Mouse (Mus musculus) kidney, adult 2 months (tissue): Measurements from ENCODE around the gene Spaca9.

Experiments
- CTCF ChIP-seq: fragments of 200-500 bp; conservative IDR thresholded peaks from 2 replicates; pipeline ENCODE4 v1.5.1; 2011; ENCODE audit warnings: low read depth, mild to moderate bottlenecking, control low read depth, low read length, moderate library complexity, mixed read lengths; ENCODE audit not compliant: insufficient read depth, insufficient read length
- POLR2A ChIP-seq: fragments of 200-500 bp; IDR thresholded peaks from one replicate; pipeline ENCODE4 v1.6.1; 2011; ENCODE audit warnings: low read depth, low read length, control low read depth

DNA sequence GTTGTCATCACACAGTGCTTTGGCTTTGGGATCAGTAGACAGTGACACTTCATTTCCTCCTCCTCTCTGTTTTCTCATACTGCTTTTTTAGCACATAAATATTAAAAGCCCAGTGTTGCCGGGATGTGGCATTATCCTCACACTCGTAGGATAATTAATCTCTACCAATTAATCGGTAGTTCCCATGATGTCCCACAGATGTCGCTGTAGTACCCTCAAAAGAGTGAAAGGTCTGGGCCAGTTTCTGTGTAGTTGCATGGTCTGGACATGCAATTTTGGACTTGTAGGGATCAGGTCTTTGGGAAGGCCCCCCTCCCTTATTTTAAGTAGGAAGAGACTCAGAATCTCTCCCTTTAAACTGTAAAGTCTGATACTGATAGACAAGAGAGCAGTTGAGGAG, 18.8 kb downstream of the Spaca9 start:
- TF ChIP-seq CTCF (peak; percentile 26), POLR2A (no peak)
